Mouse (Mus musculus) heart, postnatal 0 days (tissue): ENCODE data around the gene Smyd3.
A peak's percentile ranks its signal among the peaks of the same experiment; 100 is the strongest.

ENCODE experiments used
- CTCF ChIP-seq: IDR thresholded peaks from 2 replicates; pipeline ENCODE4 v1.5.1; 2016; ENCODE audit warnings: antibody characterized with exemption, control low read depth, low read depth
- EP300 ChIP-seq: IDR thresholded peaks from 2 replicates; pipeline ENCODE4 v1.6.1; 2016; ENCODE audit warnings: antibody characterized with exemption, low read depth

DNA sequence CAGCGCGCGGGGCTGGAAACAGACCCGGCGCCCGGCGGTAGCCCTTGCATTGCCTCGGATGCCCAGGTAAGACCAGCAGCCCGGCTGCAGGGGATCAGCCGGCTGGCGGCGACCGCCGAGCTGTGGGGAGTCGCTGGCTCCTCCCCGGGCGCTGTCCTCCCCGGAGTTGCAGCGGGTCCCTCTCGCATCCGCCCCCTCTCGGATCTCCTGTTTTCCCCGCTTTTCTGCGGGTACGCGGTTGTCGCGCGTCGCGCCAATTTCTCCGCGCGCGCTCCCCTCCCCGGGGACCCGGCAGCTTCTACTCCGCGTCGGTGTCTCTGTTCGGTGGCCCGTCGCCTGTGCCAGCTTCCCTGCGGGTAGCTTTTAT is 28.7 kb upstream of the Smyd3 start:
- no peak for TF ChIP-seq EP300
- 0 out of 2 replicates have a peak, but pooled peaks have one; percentile 9 for TF ChIP-seq CTCF
